Mouse (Mus musculus): ENCODE results near the gene Ap5m1.

DNA sequence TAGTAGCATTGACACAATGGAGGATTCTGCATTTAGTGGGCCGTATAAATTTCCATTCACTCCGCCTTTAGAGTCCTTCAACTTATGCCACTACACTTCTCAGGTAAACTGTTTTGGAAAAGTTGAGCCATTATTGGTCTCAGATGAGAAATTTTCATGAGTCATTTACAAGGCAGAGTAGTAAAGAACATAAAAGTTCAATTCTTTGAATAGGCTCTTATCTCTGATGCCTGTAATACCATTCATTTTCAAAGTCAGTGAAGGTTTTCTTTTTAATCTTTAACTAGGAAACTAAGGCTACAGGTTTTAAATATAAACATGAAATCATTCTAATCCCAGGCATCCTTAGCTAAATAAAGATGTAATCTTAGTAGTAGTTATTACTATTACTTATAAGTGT is 12.9 kb downstream of the Ap5m1 start:
- TF ChIP-seq CHD2 (IDR thresholded peaks at IDR 0.05; ENCODE audit: low read depth, low read length) = no peak
- TF ChIP-seq HCFC1 (IDR thresholded peaks at IDR 0.05; ENCODE audit: borderline replicate concordance, insufficient read depth, low read length) = no peak
- TF ChIP-seq MAFK (IDR thresholded peaks at IDR 0.05; ENCODE audit: insufficient read depth, low read depth, low read length) = no peak
- no peak for TF ChIP-seq ZC3H11A (IDR thresholded peaks at IDR 0.05; ENCODE audit: borderline replicate concordance, low read depth, low read length)
- no peak for TF ChIP-seq ZNF384 (IDR thresholded peaks at IDR 0.05; ENCODE audit: low read depth, low read length)

Data from ES-E14 (cell line).